Mouse (Mus musculus): ENCODE data around the gene Cd37.
A peak's percentile ranks its signal among the peaks of the same experiment; 100 is the strongest.

The Cd37 gene

DNA sequence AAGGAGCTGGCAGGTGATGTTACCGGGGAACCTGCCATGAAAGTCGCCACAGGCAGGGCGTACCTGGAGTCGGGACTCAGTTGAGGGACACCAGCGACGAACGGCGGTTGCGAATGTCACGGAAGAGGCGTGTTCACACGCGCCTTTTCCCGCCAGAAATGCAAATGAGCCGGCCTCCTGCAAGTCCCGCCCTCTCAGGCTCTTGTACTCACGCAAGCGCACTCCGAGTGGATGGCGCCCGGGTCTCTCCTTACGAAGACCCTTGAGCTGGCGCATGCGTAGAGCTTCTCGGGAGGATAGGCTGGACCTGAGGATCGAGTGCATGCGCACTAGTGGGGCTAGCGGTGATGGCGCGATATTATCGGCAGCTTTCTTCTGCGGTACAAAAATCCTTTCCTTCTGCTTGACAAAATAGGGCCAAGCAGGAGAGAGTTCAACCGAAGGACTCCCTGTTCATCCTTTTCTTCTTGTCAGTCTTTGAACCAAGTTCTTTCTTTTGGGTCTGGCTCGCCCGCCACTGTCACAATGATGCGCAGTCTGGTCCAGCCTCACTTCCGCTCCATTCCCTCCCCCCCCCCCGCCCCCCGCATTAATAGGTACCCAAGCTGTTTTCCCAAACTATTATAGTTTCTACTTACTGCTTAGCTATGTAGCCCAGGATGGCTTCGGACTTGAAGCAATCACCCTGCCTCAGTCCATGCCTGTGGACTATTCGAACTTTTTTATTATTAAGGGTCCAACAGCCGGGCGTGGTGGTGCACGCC, 34.4 kb downstream of the Cd37 start, which contains the start of gene Ccdc155:
Gene Ccdc155, minus strand, starts transcription at position 513 of the 764 bp plus-strand sequence.
- DNase-seq (ENCODE audit: low spot score in 2 of 2): peak; percentile 85 to 91

DNA sequence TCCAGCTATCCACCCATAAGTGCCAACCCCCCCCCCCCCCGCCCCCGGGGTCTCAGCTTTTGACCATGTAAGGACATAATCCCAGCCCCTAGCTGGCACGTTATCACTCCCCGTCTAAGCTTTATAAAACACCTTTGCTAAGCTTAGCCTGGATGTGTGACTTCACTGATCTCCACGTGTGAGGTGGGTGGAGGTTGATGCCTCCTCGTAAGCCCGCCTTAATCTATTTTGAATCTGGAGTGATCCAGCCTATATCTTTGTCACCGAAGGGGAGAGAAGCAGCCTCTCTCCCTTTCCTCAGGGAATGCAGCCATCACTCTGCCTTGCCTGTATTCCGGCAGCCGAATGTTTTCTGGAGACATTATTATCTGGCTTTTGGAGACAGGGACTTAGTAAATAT, 36.3 kb downstream of the Cd37 start:
- no peak for DNase-seq (ENCODE audit: low spot score in 2 of 2)

DNA sequence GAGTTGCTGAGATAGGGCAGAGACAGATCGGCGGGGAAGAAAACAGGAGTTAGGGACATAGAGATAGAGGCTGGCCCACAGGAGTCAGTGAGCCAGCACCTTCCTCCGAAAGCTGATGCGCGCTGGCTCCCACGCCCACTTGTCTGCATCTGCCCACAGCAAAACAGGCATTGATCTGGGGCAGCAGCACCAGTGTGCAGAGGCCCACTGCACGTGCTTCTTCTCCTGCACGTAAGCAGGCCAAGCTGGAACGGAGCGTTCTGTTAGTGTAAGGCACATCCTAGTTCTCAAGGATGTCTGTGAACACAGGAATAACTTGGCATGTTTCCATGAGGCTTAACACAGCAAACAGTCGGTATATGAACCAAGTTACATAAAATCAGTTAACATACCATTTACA, 40.0 kb downstream of the Cd37 start:
- no peak for DNase-seq (ENCODE audit: low spot score in 2 of 2)

DNA sequence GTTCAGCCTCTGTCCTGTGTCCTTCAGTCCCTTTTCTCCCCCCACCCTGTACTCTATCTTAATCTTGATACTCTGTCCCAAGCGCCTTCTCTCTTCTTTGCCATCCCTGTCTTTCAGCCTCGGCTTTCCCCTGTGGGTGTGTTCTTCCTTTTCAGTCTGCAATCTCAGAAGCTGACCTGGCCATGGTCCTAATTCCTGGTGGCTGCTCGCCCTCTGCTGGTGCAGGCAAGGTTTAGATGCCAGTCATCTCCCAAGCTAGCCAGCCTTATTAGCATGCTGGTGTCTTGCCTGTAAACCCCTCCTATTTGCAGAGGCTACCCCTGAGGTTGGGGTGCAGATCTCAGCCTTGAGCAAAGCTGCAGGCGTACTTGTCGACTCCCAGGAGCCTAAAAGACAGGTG, 40.5 kb downstream of the Cd37 start:
- peak; percentile 58 to 71 for DNase-seq (ENCODE audit: low spot score in 2 of 2)

DNA sequence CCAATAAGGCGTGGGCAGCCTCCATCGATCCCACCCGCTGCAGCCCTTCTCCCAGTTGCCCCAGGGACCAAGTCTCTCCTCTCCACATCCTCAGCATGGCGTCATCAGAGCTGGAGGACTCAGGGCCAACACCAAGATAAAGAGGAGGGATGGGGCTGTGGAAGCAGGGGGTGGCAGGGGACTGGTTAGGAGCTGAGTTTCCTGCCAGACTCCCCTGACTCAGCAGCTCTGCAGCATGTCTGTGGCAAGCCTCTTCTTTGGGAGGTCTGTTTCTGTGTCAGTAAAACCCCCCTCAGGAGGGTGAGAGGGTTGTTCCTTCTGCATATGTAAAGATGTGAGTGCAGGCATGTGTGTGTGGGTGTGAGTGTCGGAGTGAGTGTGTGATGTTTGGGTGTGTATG, 41.9 kb downstream of the Cd37 start:
- no peak for DNase-seq (ENCODE audit: low spot score in 2 of 2)

DNA sequence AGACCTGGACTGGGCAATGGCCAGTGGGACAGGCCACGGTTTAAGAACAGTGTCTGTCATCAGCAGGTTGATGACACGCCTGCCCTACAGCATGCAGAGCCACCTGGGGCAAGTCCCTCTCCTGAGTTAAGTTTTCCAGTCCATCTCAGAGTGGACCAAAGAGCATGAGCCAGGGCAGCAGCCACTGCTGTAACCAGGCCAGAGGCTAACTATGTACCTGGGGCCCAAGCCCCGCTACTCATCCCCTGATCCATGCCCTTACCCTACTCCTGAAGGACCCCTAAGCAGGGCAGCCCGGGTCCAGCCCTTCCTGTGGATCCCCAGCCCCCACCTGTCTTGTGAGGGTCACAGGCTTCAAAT, 42.8 kb downstream of the Cd37 start:
- DNase-seq (ENCODE audit: low spot score in 2 of 2): no peak

- DNase-seq (ENCODE audit: low spot score in 2 of 2): no peak
Measured at GRCm38 (mm10) chr7:45195341-45196175, 43.4 kb downstream of the Cd37 start.

GRCm38 (mm10) chr7:45193871-45194785, 44.8 kb downstream of the Cd37 start:
- DNase-seq (ENCODE audit: low spot score in 2 of 2): no peak

- no peak for DNase-seq (ENCODE audit: low spot score in 2 of 2)
Measured at GRCm38 (mm10) chr7:45193406-45193805, 45.5 kb downstream of the Cd37 start.

DNA sequence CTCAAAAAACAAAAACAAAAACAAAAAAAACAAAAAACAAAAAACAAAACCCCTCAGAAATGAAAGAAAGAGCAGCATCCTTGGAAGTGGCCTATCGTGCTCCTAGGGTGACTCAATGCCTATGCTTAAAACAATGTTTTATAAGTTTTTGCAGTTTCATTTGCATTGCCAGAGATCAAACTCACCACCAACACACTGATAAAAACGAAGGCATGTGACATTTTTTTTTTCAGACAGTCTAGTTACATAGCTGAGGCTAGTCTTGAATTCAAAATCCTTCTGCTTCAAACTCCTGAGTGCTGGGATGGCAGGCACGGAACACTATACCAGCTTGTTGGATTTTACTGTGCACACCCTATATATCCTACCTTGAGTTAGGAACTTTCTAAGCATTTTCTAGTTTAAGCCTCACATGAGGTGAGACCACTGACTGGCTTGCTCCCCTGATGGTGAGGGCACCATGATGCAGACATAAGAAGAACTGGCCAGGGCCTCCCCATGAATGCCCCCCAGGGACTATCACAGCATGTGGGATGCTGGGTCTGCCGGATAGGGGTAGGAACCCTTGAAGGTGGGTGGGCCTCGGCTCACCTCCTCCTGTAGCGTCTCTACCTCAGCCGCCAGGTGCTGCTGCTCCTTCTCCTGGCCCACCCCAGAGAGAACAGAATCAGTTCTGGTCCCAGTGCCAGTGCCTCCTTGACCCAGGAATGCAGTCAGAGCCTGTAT, 46.2 kb downstream of the Cd37 start:
- no peak for DNase-seq (ENCODE audit: low spot score in 2 of 2)

GRCm38 (mm10) chr7:45191803-45192363, 47.0 kb downstream of the Cd37 start:
- no peak for DNase-seq (ENCODE audit: low spot score in 2 of 2)

- no peak for DNase-seq (ENCODE audit: low spot score in 2 of 2)
Measured at GRCm38 (mm10) chr7:45191161-45191560, 47.8 kb downstream of the Cd37 start.

DNA sequence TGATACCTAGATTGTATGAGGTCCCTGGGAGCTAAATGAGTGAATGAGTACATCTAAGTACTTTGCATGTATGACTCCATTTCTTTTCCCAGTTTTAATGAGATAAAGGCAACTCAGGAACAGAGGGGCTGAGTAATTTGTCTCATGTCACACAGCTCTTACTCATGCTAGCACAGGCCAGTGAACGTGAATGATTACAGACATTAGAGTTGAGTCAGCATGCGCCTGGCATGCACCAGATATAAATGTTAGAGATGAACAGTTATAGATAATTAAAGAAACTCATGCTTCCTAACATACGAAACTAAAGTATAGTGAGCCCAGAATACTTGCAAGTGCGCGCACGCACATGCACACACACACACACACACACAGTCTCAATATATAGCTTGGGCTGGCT, 48.7 kb downstream of the Cd37 start:
- DNase-seq (ENCODE audit: low spot score in 2 of 2): no peak

DNA sequence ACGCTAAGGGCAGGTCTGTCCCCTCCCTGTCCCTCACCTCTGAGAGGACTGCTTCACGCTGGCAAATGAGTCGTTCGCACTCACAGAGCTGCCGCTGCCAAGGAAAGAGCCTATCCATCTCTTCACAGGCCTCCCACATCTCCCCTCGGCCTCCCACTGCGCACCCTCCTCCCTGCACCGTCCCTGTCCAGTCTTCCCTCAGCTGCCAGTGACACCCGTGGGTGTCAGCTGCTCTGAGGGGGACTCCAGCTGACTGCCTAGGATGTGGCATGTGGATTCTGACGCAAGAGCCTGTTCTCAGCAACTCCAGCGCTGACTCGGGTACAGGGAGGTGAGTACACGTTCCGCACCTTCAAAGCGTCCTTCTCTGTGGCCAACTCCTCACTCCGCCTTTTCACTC, 49.3 kb downstream of the Cd37 start:
- DNase-seq (ENCODE audit: low spot score in 2 of 2): no peak

- no peak for DNase-seq (ENCODE audit: low spot score in 2 of 2)
Measured at GRCm38 (mm10) chr7:45185921-45186320, 53.0 kb downstream of the Cd37 start.

GRCm38 (mm10) chr7:45183672-45184071, 55.2 kb downstream of the Cd37 start:
- DNase-seq (ENCODE audit: low spot score in 2 of 2): no peak
